Mouse (Mus musculus): Measurements from ENCODE around the gene Slc4a1ap. TPM values are rescaled to one million over a fixed set of nuclear protein-coding genes. Genes with fewer than 3 reads are reported as not detected.
A peak's percentile ranks its signal among the peaks of the same experiment; 100 is the strongest.

Slc4a1ap gene
- polyA plus RNA-seq, 1 experiment, result 62.4 TPM

DNA sequence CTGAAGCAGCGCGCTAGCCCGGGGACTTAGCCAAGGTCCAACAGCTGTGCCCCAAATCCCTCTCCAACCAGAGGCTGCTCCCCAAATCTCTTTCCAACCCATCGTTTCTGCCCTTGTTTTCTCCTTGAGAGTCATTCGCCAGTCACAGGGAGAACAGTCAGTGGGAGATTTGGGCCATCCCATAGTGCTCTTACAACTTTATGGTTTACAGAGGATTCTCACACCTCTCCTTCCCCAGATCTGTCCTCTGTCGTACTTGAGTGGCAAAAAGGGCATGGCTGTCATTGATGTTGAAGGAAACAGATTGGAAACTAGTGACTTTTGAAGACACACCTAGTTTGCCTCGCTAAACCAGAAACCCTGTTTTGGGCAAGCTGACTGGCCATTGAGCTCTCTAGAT, 37.1 kb downstream of the Slc4a1ap start:
- Histone ChIP-seq H3K4me3 (ENCODE audit: low read depth, low read length) (no peak overlapping the region), H3K27me3 (ENCODE audit: control insufficient read depth, insufficient read depth, low read length, poor library complexity, severe bottlenecking) (no peaks in the 10 kb centered on the region), H3K9me3 (replicated peaks; ENCODE audit: control insufficient read depth, insufficient read depth, low read length, poor library complexity, severe bottlenecking) (no peaks in the 10 kb centered on the region), H3K4me1 (ENCODE audit: control insufficient read depth, insufficient read depth, low read length) (no peaks in the 10 kb centered on the region), H3K9ac (ENCODE audit: low read depth, poor library complexity, severe bottlenecking) (no peak overlapping the region), H3K36me3 (ENCODE audit: control insufficient read depth, insufficient read depth, low read length, poor library complexity, severe bottlenecking) (no peaks in the 10 kb centered on the region), H3K27ac (ENCODE audit: insufficient read depth, low read length) (no peak overlapping the region)
- TF ChIP-seq EP300 (IDR thresholded peaks at IDR 0.05; ENCODE audit: insufficient read depth, low read depth, low read length) (no peak), CTCF (IDR thresholded peaks at IDR 0.05; ENCODE audit: low read depth, low read length) (no peak), POLR2A (IDR thresholded peaks at IDR 0.05; ENCODE audit: insufficient read depth, low read length) (no peak)

DNA sequence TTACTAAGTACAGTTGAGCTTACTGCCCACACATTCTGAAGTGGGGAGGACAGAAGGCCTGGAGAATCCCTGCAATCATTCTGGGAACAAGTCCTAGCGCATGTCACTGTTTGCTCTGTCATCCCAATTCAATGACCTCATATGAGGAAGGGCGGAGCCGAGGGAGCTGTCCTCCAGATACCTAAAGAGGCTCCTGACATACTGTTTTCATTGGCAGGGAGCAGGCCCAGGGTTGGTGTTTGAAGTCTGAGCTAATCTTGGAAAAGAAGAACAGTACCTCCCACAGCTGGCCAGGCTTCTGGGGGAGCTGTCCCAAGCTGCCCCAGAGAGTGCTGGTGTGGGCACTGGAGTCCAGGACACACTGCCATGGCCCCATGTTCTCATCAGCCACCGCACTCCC, 38.2 kb downstream of the Slc4a1ap start:
- Histone ChIP-seq H3K9ac (ENCODE audit: low read depth, poor library complexity, severe bottlenecking) (no peak overlapping the region), H3K4me1 (ENCODE audit: control insufficient read depth, insufficient read depth, low read length) (no peaks in the 10 kb centered on the region), H3K9me3 (replicated peaks; ENCODE audit: control insufficient read depth, insufficient read depth, low read length, poor library complexity, severe bottlenecking) (no peaks in the 10 kb centered on the region), H3K36me3 (ENCODE audit: control insufficient read depth, insufficient read depth, low read length, poor library complexity, severe bottlenecking) (no peaks in the 10 kb centered on the region), H3K4me3 (ENCODE audit: low read depth, low read length) (no peak overlapping the region), H3K27me3 (ENCODE audit: control insufficient read depth, insufficient read depth, low read length, poor library complexity, severe bottlenecking) (no peaks in the 10 kb centered on the region), H3K27ac (ENCODE audit: insufficient read depth, low read length) (no peak overlapping the region)
- no peak for TF ChIP-seq POLR2A (IDR thresholded peaks at IDR 0.05; ENCODE audit: insufficient read depth, low read length)

- no peak overlapping the region for H3K27ac ChIP-seq (ENCODE audit: insufficient read depth, low read length)
- TF ChIP-seq EP300 (IDR thresholded peaks at IDR 0.05; ENCODE audit: insufficient read depth, low read depth, low read length) (no peak), CTCF (IDR thresholded peaks at IDR 0.05; ENCODE audit: low read depth, low read length) (no peak), POLR2A (IDR thresholded peaks at IDR 0.05; ENCODE audit: insufficient read depth, low read length) (no peak)
Measured at GRCm38 (mm10) chr5:31566026-31566425, 39.2 kb downstream of the Slc4a1ap start.

DNA sequence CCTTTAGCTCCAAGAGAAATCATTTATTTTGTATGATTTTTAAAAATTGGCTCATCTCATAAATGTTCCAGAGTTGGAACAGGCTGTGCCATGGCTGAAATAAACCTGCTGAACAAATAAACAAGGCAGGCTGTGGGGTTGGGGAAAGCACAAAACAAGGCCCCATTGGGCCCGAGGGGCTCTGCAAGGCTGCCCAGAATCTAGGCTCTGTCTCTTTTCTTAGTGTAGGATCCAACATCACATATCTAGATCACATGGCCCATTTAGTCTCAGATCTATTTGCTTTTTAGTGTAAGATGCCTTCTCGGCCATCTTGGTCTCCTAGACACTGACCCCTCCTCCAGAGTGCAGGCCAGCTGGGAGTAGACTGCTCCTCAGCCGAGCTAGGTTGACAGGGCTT, 39.7 kb downstream of the Slc4a1ap start:
- Histone ChIP-seq H3K9ac (ENCODE audit: low read depth, poor library complexity, severe bottlenecking) (no peak overlapping the region), H3K36me3 (ENCODE audit: control insufficient read depth, insufficient read depth, low read length, poor library complexity, severe bottlenecking) (no peaks in the 10 kb centered on the region), H3K27me3 (ENCODE audit: control insufficient read depth, insufficient read depth, low read length, poor library complexity, severe bottlenecking) (no peaks in the 10 kb centered on the region), H3K27ac (ENCODE audit: insufficient read depth, low read length) (no peak overlapping the region), H3K4me1 (ENCODE audit: control insufficient read depth, insufficient read depth, low read length) (no peaks in the 10 kb centered on the region), H3K9me3 (replicated peaks; ENCODE audit: control insufficient read depth, insufficient read depth, low read length, poor library complexity, severe bottlenecking) (no peaks in the 10 kb centered on the region), H3K4me3 (ENCODE audit: low read depth, low read length) (no peak overlapping the region)
- no peak for TF ChIP-seq EP300 (IDR thresholded peaks at IDR 0.05; ENCODE audit: insufficient read depth, low read depth, low read length)
- TF ChIP-seq CTCF (IDR thresholded peaks at IDR 0.05; ENCODE audit: low read depth, low read length), result no peak
- no peak for TF ChIP-seq POLR2A (IDR thresholded peaks at IDR 0.05; ENCODE audit: insufficient read depth, low read length)

More at GRCm38 (mm10) chr5:31566026-31566425, 39.2 kb downstream of the Slc4a1ap start:
- no peaks in the 10 kb centered on the region for H3K4me1 ChIP-seq (ENCODE audit: control insufficient read depth, insufficient read depth, low read length)
- H3K4me3 ChIP-seq (ENCODE audit: low read depth, low read length), result no peak overlapping the region
- H3K9me3 ChIP-seq (replicated peaks; ENCODE audit: control insufficient read depth, insufficient read depth, low read length, poor library complexity, severe bottlenecking), result no peaks in the 10 kb centered on the region
- no peak overlapping the region for H3K9ac ChIP-seq (ENCODE audit: low read depth, poor library complexity, severe bottlenecking)
- H3K27me3 ChIP-seq (ENCODE audit: control insufficient read depth, insufficient read depth, low read length, poor library complexity, severe bottlenecking), result no peaks in the 10 kb centered on the region
- no peaks in the 10 kb centered on the region for H3K36me3 ChIP-seq (ENCODE audit: control insufficient read depth, insufficient read depth, low read length, poor library complexity, severe bottlenecking)

DNA sequence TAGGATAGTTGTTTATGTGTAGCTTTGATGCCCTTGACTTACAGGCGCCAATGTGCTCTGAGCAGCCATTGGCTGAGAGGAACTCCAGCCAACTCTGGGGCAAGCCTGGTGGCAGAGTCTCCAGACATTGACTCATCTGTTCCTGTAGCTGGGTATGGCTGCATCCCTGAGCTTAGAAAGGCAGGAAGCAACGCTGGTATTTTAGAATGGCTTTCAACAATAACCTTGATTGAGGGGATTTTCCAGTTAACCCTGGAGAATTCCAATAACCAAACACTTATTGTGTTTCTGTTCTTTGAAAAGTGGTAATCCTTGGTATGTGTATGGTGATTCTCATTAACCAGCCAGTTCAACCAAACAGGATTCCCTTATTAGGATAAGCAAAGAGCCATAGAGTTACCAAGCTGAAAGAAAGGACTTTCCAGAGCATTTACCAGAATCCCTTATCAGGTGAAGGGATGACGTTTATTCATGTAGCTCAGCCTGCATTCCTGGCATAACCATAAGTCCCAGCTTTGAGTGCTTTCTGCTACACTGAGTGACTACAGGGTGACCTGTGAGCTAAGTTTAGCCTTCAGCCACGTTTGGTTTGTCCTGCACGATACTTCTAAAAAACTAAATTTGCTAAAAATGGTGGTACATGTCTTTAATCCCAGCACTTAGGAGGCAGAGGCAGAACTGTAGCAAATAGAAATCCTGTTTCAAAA, 41.3 kb downstream of the Slc4a1ap start:
- no peak overlapping the region for H3K4me3 ChIP-seq (ENCODE audit: low read depth, low read length)
- H3K9ac ChIP-seq (ENCODE audit: low read depth, poor library complexity, severe bottlenecking), result no peak overlapping the region
- H3K27me3 ChIP-seq (ENCODE audit: control insufficient read depth, insufficient read depth, low read length, poor library complexity, severe bottlenecking), result no peaks in the 10 kb centered on the region
- no peaks in the 10 kb centered on the region for H3K36me3 ChIP-seq (ENCODE audit: control insufficient read depth, insufficient read depth, low read length, poor library complexity, severe bottlenecking)
- H3K4me1 ChIP-seq (ENCODE audit: control insufficient read depth, insufficient read depth, low read length), result no peaks in the 10 kb centered on the region
- no peak overlapping the region for H3K27ac ChIP-seq (ENCODE audit: insufficient read depth, low read length)
- no peaks in the 10 kb centered on the region for H3K9me3 ChIP-seq (replicated peaks; ENCODE audit: control insufficient read depth, insufficient read depth, low read length, poor library complexity, severe bottlenecking)
- TF ChIP-seq CTCF (IDR thresholded peaks at IDR 0.05; ENCODE audit: low read depth, low read length) (no peak), POLR2A (IDR thresholded peaks at IDR 0.05; ENCODE audit: insufficient read depth, low read length) (no peak)

DNA sequence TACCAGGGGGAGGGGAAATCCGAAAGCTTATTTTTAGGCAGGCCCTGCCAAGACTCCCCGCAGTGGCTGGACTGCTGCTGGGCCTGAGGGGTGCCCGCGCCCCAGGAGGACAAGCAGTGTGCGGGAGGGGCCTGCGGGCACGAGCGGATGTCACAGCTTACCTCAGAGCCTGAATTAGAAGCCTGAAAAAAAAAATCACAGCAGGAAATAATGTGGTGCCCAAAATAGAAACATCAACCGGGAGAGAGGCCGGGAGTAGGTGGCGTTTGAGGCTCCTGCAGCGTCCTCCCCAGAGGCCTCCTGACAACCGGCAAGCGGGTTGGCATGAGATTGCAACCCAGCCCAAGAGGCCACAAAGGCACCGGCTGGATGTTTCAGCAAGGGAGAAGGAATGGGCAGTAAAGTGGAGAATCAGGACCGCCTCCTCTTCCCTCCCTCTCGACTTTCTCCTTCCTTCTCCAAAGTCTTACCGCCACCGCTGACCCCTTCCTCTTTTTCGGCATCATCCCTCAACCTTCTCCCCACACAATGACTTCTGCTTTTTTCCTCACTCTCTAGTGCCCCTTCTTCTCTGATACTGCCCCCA, 44.3 kb downstream of the Slc4a1ap start:
- Histone ChIP-seq H3K27me3 (ENCODE audit: control insufficient read depth, insufficient read depth, low read length, poor library complexity, severe bottlenecking) (no peaks in the 10 kb centered on the region), H3K4me1 (ENCODE audit: control insufficient read depth, insufficient read depth, low read length) (no peaks in the 10 kb centered on the region), H3K9me3 (replicated peaks; ENCODE audit: control insufficient read depth, insufficient read depth, low read length, poor library complexity, severe bottlenecking) (no peaks in the 10 kb centered on the region), H3K27ac (ENCODE audit: insufficient read depth, low read length) (no peak overlapping the region), H3K36me3 (ENCODE audit: control insufficient read depth, insufficient read depth, low read length, poor library complexity, severe bottlenecking) (no peaks in the 10 kb centered on the region), H3K4me3 (ENCODE audit: low read depth, low read length) (peak overlapping the region; percentile 12; the same call in 1 of the 2 replicates), H3K9ac (ENCODE audit: low read depth, poor library complexity, severe bottlenecking) (peak overlapping the region; percentile 22; the same call in 1 of the 2 replicates)
- TF ChIP-seq CTCF (IDR thresholded peaks at IDR 0.05; ENCODE audit: low read depth, low read length) (no peak), POLR2A (IDR thresholded peaks at IDR 0.05; ENCODE audit: insufficient read depth, low read length) (no peak), EP300 (IDR thresholded peaks at IDR 0.05; ENCODE audit: insufficient read depth, low read depth, low read length) (no peak)
